Mouse (Mus musculus): Measurements from ENCODE around the gene Ttc9b.
"Not testable (repeated sequence)": the region's sequence is repeated elsewhere in the genome, so short reads cannot be mapped to it uniquely, and the experiment has no call there.

The Ttc9b gene

DNA sequence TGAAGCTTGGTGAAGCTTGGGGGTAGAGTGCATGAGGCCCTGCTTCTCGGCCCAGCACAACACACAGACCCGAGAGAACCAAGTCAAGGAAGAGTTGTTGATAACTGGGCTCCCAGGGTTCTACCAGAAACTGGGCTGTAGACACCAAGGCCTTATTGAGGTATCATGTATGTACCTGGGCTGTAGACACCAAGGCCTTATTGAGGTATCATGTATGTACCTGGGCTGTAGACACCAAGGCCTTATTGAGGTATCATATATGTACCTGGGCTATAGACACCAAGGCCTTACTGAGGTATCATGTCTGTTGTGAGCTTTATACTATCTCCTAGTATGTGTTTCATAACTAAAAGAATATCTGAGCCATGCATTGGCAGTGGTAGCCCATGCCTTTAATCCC lies 18.6 kb upstream of the Ttc9b start:
- not testable (repeated sequence) for DNase-seq (ENCODE audit: low spot score)

DNA sequence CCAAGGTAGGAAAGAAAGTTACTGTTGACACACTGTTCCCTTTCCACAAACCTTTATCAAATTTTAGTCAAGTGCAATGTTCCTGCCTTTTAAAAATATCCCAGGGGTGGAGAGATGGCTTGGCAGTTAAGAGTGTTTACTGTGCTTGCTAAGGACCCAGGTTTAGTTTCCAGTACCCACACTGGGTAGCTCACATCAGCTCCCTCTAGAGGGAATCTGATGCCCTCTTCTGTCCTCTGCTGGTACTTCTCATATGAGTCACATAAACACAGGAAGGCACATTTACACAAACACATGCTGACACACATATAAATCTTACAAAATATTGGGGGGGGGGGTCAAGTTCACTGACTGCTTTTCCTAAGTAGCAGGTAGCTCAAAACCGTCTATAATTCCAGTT lies 9.2 kb upstream of the Ttc9b start:
- no peak for DNase-seq (ENCODE audit: low spot score)

- DNase-seq (ENCODE audit: low spot score), result no peak
Observed at GRCm38 (mm10) chr7:27646516-27646915, 7.2 kb upstream of the Ttc9b start.

- no peak for DNase-seq (ENCODE audit: low spot score)
Observed at GRCm38 (mm10) chr7:27647281-27648002, 6.3 kb upstream of the Ttc9b start.

GRCm38 (mm10) chr7:27649723-27650122 lies 4.0 kb upstream of the Ttc9b start:
- no peak for DNase-seq (ENCODE audit: low spot score)

GRCm38 (mm10) chr7:27650949-27651348 lies 2.8 kb upstream of the Ttc9b start:
- no peak for DNase-seq (ENCODE audit: low spot score)

GRCm38 (mm10) chr7:27654607-27655276 lies 1.0 kb downstream of the Ttc9b start:
- no peak for DNase-seq (ENCODE audit: low spot score)

GRCm38 (mm10) chr7:27655545-27655944 lies 1.8 kb downstream of the Ttc9b start:
- no peak for DNase-seq (ENCODE audit: low spot score)

GRCm38 (mm10) chr7:27656600-27656999 lies 2.9 kb downstream of the Ttc9b start:
- no peak for DNase-seq (ENCODE audit: low spot score)

- no peak for DNase-seq (ENCODE audit: low spot score)
Observed at GRCm38 (mm10) chr7:27657824-27658395, 4.2 kb downstream of the Ttc9b start.

- DNase-seq (ENCODE audit: low spot score), result no peak
Observed at GRCm38 (mm10) chr7:27658712-27659663, 5.3 kb downstream of the Ttc9b start.

GRCm38 (mm10) chr7:27662038-27662437 lies 8.3 kb downstream of the Ttc9b start:
- DNase-seq (ENCODE audit: low spot score), result no peak

DNA sequence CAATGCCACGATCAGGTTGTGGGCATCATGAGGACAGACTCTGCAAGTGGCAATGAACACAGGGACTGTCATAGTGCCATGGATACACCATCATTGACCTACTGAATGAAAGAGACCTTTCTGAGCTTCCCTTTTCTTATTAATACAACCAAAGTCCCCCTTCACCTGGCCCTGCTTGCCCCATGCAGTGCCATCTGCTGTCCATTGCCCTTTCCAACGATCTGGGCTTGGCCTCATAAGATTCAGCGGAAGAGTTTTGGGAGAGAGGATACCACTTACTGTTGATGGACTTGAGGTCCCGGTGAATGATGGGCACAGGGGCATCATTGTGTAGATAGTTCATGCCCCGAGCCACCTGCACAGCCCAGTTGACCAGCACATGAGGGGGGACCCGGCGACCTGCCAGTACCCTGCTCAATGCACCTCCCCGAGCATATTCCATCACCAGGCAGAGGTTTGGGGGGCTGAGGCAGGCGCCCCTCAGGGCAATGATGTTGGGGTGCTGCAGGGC lies 19.4 kb downstream of the Ttc9b start:
- DNase-seq (ENCODE audit: low spot score), result no peak

DNA sequence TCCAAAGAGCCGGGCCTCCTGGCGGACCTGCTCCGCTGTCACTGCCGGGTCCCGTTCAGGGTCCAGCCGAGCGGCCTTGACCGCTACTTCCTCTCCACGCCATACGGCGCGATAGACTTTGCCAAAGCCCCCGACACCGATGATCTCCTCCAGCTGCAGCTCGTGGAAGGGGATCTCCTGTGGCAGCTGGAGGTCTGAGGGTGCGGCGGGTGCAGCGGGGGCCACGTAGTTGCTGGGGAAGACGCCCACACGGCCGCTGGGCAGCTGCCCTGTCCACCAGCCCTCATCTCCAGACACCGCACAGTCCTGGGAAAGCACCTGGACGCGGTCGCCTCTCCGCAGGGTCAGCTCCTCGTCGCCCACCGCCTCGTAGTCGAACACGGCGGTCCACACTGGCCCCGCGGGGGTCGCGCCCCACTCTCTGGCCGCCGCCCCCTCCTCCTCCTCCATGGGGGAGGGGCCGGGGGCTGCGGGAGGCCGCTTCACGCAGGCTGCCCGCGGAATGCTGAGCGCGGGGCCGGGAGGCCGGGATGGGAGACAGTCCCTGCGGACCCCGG lies 19.9 kb downstream of the Ttc9b start:
- no peak for DNase-seq (ENCODE audit: low spot score)

DNA sequence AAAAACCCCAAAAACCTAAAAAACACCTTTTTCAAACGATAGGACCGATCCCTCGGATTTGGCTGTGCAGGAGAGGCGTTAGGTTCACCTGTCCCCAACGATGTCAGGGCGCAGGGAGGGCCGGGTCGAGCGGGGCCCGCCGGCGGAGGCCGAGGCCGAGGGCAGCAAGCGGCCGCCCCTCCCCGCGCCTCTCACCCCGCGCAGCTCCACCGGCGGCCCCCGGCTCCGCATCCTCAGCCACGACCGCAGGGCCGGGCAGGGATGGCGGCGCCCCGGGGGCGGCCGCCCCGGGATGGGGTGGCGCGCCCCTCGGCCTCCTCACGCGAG lies 20.4 kb downstream of the Ttc9b start:
- no peak for DNase-seq (ENCODE audit: low spot score)

DNA sequence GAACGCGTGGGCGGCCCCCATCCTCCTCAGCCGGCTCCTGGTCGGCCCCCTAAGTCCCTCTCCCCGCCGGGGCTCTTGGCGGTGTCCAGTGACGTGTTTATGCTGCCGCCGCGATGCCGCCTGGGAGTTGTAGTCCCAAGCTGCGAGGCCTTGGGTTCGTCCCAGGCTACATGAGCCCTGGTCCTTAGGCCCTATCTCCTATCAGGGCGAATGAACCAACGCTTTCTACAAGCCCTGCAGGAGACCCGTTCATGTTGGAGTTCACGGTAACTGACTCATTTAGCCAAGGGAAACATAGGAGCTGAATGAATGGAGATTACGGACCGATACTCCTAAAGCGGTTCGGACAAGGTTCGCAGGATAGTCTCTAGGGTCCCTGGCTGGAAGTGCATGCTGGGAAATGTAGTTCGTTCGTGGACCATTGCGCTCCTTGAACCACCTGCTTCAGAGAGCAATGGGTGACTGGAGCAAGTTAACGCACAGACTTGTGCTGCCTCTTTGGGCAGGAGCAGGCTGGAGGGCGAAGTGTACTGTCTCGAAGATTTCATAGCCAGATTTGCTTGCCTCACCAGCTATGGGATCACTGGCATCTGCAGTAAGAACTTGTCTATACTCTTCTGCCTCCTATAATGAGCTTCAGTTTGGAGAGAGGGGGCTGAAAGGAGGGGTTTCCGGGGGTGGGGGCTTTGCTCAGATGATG lies 21.0 kb downstream of the Ttc9b start, which contains the start of gene Map3k10:
Map3k10 (minus strand) TSS at position 77 of the 700 bp plus-strand sequence.
- DNase-seq (ENCODE audit: low spot score), result peak; percentile 78

- no peak for DNase-seq (ENCODE audit: low spot score)
Observed at GRCm38 (mm10) chr7:27675222-27675612, 21.5 kb downstream of the Ttc9b start.

DNA sequence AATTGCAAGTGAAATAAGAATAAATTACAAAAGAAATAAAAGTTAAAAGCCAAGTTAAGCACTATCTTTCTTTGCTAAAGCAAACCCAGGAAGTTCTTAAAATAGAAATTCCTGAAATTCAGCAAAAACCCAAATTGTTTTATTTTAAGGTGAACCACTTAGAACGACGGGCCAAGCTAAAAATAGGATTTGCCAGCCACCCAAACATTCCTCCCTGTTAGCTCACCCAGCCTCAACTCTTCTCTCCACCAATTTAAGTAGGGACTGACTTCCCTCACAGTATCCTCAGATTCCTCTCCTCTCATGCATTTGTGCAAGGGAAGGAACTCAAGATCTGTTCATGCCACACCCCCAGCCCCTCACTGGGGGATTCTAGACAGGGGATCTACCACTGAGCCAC lies 29.5 kb downstream of the Ttc9b start:
- no peak for DNase-seq (ENCODE audit: low spot score)

DNA sequence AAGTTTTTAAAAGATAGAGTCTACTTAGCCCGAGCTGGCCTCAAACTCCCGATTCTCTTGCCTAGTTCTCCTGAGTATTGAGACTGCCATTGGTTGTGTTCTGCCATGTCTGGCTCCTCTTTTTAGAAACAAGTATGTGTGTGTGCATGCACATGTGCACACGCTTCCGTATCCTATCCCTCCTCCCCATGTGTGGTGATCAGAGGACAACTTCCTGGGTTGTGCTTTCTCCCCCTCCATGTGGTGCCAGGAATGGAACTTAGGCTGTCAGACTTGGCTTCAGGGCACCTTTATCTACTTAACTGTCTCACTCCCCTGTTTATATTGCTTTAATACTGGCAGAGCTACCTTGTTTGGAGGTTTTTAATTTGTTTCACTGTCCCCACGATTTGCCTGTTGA lies 31.5 kb downstream of the Ttc9b start:
- DNase-seq (ENCODE audit: low spot score), result no peak

GRCm38 (mm10) chr7:27685681-27686080 lies 32.0 kb downstream of the Ttc9b start:
- DNase-seq (ENCODE audit: low spot score), result no peak

DNA sequence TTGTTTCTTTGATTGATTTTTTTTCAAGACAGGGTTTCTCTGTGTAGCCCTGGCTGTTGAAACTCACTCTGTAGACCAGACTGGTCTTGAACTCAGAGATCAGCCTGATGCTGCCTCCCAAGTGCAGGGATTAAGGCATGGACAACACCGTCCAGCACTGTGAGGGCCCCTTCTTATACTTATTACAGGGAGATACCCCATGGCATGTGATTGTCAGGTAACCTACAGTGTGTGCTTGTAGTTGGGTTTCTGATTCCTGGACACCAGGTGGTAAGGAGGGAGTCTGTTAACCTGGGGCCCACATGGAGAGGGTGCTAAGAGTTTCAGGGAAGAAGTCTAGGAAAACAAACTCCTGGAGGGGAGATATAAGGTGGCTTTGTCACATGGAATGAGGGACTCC lies 33.3 kb downstream of the Ttc9b start:
- DNase-seq (ENCODE audit: low spot score), result no peak

All from urinary bladder, postnatal 10 days (tissue).